Mouse (Mus musculus) thymus, postnatal 4 days (tissue): ENCODE measurements around the gene Crxos.

Source experiments
- DNase-seq: peaks from one replicate; pipeline ENCODE4 v3.0.0; 2021

Gene Crxos

GRCm38 (mm10) chr7:15922220-15922773, 39.9 kb downstream of the Crxos start, which contains the start of gene Selenow:
Gene Selenow, minus strand, starts transcription at chr7:15922402.
- peak; percentile 93 for DNase-seq

- peak; percentile 83 for DNase-seq
Observed at GRCm38 (mm10) chr7:15929910-15930309, 47.5 kb downstream of the Crxos start.

GRCm38 (mm10) chr7:15930543-15930942, 48.1 kb downstream of the Crxos start:
- no peak for DNase-seq

- DNase-seq = no peak
Observed at GRCm38 (mm10) chr7:15931635-15932034, 49.2 kb downstream of the Crxos start.

- DNase-seq = no peak
Observed at GRCm38 (mm10) chr7:15933437-15934359, 51.3 kb downstream of the Crxos start.

- no peak for DNase-seq
Observed at GRCm38 (mm10) chr7:15937491-15937890, 55.1 kb downstream of the Crxos start.

GRCm38 (mm10) chr7:15938621-15939020, 56.2 kb downstream of the Crxos start:
- DNase-seq = no peak

GRCm38 (mm10) chr7:15944311-15944710, 61.9 kb downstream of the Crxos start:
- no peak for DNase-seq

GRCm38 (mm10) chr7:15945211-15945610, 62.8 kb downstream of the Crxos start:
- DNase-seq = no peak

- DNase-seq = peak; percentile 89
Observed at GRCm38 (mm10) chr7:15945721-15946536, 63.5 kb downstream of the Crxos start, which contains the start of gene Nop53. Gene Nop53, minus strand, starts transcription at chr7:15946074.

GRCm38 (mm10) chr7:15947653-15948260, 65.3 kb downstream of the Crxos start:
- DNase-seq = no peak

- peak; percentile 91 for DNase-seq
Observed at GRCm38 (mm10) chr7:15948381-15948941, 66.0 kb downstream of the Crxos start.

- DNase-seq = no peak
Observed at GRCm38 (mm10) chr7:15949216-15949790, 66.9 kb downstream of the Crxos start.

GRCm38 (mm10) chr7:15950008-15950407, 67.6 kb downstream of the Crxos start:
- DNase-seq = no peak

GRCm38 (mm10) chr7:15952416-15952815, 70.0 kb downstream of the Crxos start:
- DNase-seq = no peak
